Mouse (Mus musculus): ENCODE data around the gene Neu4. TPM values are rescaled to one million over a fixed set of nuclear protein-coding genes. Genes with fewer than 3 reads are reported as not detected.
"Not testable (repeated sequence)": the region's sequence is repeated elsewhere in the genome, so short reads cannot be mapped to it uniquely, and the experiment has no call there.

The Neu4 gene
- polyA plus RNA-seq, 1 experiment from 2014 or later, result 0.09 TPM

GRCm38 (mm10) chr1:94008826-94009225 lies 11.4 kb upstream of the Neu4 start:
- not testable (repeated sequence) for H3K9ac ChIP-seq; ATAC-seq (ENCODE audit: extremely low read depth, insufficient number of reproducible peaks, low FRiP score, low TSS enrichment); H3K4me3 ChIP-seq; H3K9me3 ChIP-seq; H3K4me2 ChIP-seq; H3K36me3 ChIP-seq; H3K4me1 ChIP-seq; H3K27me3 ChIP-seq (replicated peaks); H3K27ac ChIP-seq (replicated peaks)
- WGBS, result 83% methylated on average over 16 of the region's 19 CpGs

GRCm38 (mm10) chr1:94011643-94012042 lies 8.6 kb upstream of the Neu4 start:
- no peak overlapping the region for H3K4me2 ChIP-seq
- 51% methylated on average over 3 of the region's 3 CpGs for WGBS
- H3K9ac ChIP-seq, result no peak overlapping the region
- H3K27ac ChIP-seq (replicated peaks), result no peak overlapping the region
- no peaks in the 10 kb centered on the region for H3K36me3 ChIP-seq
- H3K27me3 ChIP-seq (replicated peaks), result no peaks in the 10 kb centered on the region
- H3K4me1 ChIP-seq, result no peaks in the 10 kb centered on the region
- no peaks in the 10 kb centered on the region for H3K9me3 ChIP-seq
- no peak overlapping the region for H3K4me3 ChIP-seq
- ATAC-seq (ENCODE audit: extremely low read depth, insufficient number of reproducible peaks, low FRiP score, low TSS enrichment), result no peak

DNA sequence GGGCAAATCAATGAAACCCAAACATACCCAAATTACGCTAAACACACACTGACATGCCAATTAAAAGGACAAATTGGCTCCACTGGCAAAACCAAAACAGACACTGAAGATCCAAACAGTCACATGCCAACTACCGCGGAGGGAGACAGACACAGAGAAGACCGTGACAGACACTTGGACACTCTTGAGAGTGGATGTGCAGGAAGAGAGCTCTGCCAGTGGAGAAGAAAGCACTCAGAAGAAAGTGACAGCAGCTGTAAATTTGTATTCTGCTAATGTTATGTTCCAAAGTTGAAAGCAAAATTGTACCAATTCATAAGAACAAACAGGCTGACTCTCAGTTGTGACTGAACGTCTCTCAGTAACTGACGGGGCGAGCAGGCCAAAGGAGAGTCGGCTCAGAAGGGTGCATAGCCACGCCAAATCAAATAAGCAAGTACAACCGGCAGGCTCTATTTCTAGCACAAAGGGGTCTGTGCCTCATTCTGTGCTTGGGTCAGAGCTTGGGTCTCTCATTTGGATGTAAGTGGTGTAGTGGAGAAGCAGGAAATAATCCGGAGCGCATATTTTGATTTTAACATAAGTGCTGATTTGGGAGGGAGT lies 7.4 kb downstream of the Neu4 start:
- no peaks in the 10 kb centered on the region for H3K36me3 ChIP-seq
- H3K4me2 ChIP-seq, result no peak overlapping the region
- H3K27me3 ChIP-seq (replicated peaks), result no peaks in the 10 kb centered on the region
- H3K4me3 ChIP-seq, result no peak overlapping the region
- H3K4me1 ChIP-seq, result no peaks in the 10 kb centered on the region
- H3K9ac ChIP-seq, result no peak overlapping the region
- no peak overlapping the region for H3K27ac ChIP-seq (replicated peaks)
- H3K9me3 ChIP-seq, result no peaks in the 10 kb centered on the region
- ATAC-seq (ENCODE audit: extremely low read depth, insufficient number of reproducible peaks, low FRiP score, low TSS enrichment), result no peak
- WGBS, result 78% methylated on average over 12 of the region's 12 CpGs

DNA sequence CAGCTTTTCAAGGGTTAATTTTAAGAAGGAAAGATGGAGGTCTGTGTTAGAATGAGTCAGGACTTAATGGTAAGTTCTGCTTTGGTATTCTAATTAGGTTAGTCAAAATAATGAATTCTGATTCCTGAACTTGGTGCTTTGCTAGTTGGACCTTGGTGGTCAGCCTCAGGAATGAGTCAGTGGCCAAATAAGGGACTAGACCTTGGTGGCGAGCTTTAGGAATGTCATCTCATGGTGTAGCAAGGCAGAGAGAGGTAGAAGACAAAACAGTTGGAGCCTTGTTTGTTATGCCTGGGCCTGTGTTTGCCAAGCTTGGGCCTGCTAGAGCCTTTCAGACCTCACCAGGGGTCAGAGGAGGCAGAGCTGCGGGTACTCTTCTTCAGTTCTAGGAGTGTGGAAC lies 8.5 kb downstream of the Neu4 start:
- Histone ChIP-seq H3K27ac (replicated peaks) (no peak overlapping the region), H3K9me3 (no peaks in the 10 kb centered on the region), H3K4me2 (no peak overlapping the region), H3K4me3 (no peak overlapping the region), H3K36me3 (no peaks in the 10 kb centered on the region), H3K9ac (no peak overlapping the region), H3K27me3 (replicated peaks) (no peaks in the 10 kb centered on the region), H3K4me1 (no peaks in the 10 kb centered on the region)
- WGBS, result 79% methylated on average over 2 of the region's 2 CpGs
- ATAC-seq (ENCODE audit: extremely low read depth, insufficient number of reproducible peaks, low FRiP score, low TSS enrichment), result no peak

- Histone ChIP-seq H3K4me2 (no peak overlapping the region), H3K36me3 (no peaks in the 10 kb centered on the region), H3K27ac (replicated peaks) (no peak overlapping the region), H3K9ac (no peak overlapping the region), H3K27me3 (replicated peaks) (peaks cover 13% of the 10 kb centered on the region; the same call in 1 of the 2 replicates), H3K4me1 (peaks cover 17% of the 10 kb centered on the region), H3K4me3 (no peak overlapping the region), H3K9me3 (no peaks in the 10 kb centered on the region)
- WGBS, result 74% methylated on average over 2 of the region's 2 CpGs
- ATAC-seq (ENCODE audit: extremely low read depth, insufficient number of reproducible peaks, low FRiP score, low TSS enrichment), result no peak
Observed at GRCm38 (mm10) chr1:94033075-94033602, 12.9 kb downstream of the Neu4 start.

DNA sequence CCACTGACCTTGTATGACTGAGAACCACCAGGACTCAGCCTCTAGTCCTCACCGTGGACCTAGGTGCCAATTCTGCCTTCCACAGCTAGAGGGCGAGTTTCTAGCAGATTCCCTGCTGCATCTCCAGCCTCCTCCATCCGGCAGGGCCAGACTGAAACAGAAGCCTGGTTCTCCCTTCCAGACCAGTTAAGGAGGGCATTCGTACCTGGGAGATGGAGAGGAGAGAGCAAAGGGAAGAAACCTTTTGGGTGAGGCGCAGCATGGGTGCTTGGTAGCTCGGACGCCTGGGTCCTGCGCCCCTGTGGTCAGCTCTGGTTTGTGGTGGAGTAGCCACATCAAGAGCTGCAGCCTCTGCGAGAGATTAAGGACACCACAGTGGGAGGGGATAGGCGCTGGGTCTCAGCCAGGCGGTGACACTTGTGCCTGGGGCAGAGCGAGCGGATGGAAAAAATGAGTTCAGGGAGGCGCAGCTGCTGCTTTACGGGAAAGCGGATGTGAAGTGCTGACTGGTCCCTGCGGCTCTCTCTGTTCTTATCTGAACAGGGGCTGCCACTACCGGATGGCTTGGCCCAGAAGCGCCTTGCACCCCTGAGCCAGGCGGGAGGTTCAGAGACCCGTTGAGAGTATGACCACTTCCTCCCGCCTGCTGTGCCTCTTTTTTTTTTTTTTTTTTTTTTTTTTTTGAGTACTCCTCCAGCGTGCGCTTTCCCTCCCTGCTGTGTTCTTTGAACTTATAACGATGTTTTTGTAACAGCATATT lies 14.9 kb downstream of the Neu4 start:
- Histone ChIP-seq H3K9me3 (no peaks in the 10 kb centered on the region), H3K4me1 (peaks cover 17% of the 10 kb centered on the region), H3K4me3 (peak overlapping the region; percentile 53), H3K4me2 (peak overlapping the region; percentile 83), H3K27me3 (replicated peaks) (peaks cover 15% of the 10 kb centered on the region; the same call in 1 of the 2 replicates), H3K9ac (peak overlapping the region; percentile 75), H3K36me3 (no peaks in the 10 kb centered on the region), H3K27ac (replicated peaks) (peak overlapping the region; percentile 94)
- WGBS, result under 1% methylated on average over 25 of the region's 25 CpGs
- peak; percentile 76 for ATAC-seq (ENCODE audit: extremely low read depth, insufficient number of reproducible peaks, low FRiP score, low TSS enrichment)

DNA sequence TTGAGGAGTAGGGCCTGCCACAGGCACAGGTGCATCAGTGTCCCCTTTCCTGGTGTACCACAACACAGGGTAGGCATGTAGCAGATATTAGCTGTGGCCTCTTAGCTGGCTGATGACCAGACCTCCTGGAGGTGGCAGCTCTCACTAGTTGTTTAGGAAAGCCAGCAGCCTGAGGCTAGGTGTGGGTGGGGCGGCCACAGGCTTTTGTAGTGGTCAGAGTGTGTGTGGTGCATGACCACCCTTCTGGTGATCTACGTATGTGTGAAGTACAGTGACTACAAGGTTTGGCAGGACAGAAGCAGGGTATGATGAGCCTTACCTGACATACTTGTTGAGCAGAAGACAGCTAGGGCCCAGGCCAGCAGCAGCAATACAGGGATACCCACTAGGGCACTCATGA lies 20.1 kb downstream of the Neu4 start:
- Histone ChIP-seq H3K27ac (replicated peaks) (no peak overlapping the region), H3K4me3 (no peak overlapping the region), H3K27me3 (replicated peaks) (peaks cover 15% of the 10 kb centered on the region; the same call in 1 of the 2 replicates), H3K9me3 (no peaks in the 10 kb centered on the region), H3K4me1 (peaks cover 7% of the 10 kb centered on the region), H3K9ac (no peak overlapping the region), H3K4me2 (no peak overlapping the region), H3K36me3 (no peaks in the 10 kb centered on the region)
- no peak for ATAC-seq (ENCODE audit: extremely low read depth, insufficient number of reproducible peaks, low FRiP score, low TSS enrichment)
- 81% methylated on average over 2 of the region's 2 CpGs for WGBS

GRCm38 (mm10) chr1:94045559-94045958 lies 25.3 kb downstream of the Neu4 start:
- no peak overlapping the region for H3K27ac ChIP-seq (replicated peaks)

GRCm38 (mm10) chr1:94046544-94046943 lies 26.3 kb downstream of the Neu4 start:
- Histone ChIP-seq H3K9me3 (no peaks in the 10 kb centered on the region), H3K4me2 (no peak overlapping the region), H3K36me3 (no peaks in the 10 kb centered on the region), H3K27me3 (replicated peaks) (no peaks in the 10 kb centered on the region), H3K9ac (no peak overlapping the region), H3K4me3 (no peak overlapping the region), H3K27ac (replicated peaks) (no peak overlapping the region), H3K4me1 (no peaks in the 10 kb centered on the region)
- no peak for ATAC-seq (ENCODE audit: extremely low read depth, insufficient number of reproducible peaks, low FRiP score, low TSS enrichment)
- WGBS, result 70% methylated on average over 4 of the region's 4 CpGs

More at GRCm38 (mm10) chr1:94045559-94045958, 25.3 kb downstream of the Neu4 start:
- Histone ChIP-seq H3K4me1 (no peaks in the 10 kb centered on the region), H3K4me3 (no peak overlapping the region), H3K4me2 (no peak overlapping the region), H3K27me3 (replicated peaks) (no peaks in the 10 kb centered on the region), H3K36me3 (no peaks in the 10 kb centered on the region), H3K9me3 (no peaks in the 10 kb centered on the region), H3K9ac (no peak overlapping the region)
- no peak for ATAC-seq (ENCODE audit: extremely low read depth, insufficient number of reproducible peaks, low FRiP score, low TSS enrichment)
- 66% methylated on average over 3 of the region's 3 CpGs for WGBS

DNA sequence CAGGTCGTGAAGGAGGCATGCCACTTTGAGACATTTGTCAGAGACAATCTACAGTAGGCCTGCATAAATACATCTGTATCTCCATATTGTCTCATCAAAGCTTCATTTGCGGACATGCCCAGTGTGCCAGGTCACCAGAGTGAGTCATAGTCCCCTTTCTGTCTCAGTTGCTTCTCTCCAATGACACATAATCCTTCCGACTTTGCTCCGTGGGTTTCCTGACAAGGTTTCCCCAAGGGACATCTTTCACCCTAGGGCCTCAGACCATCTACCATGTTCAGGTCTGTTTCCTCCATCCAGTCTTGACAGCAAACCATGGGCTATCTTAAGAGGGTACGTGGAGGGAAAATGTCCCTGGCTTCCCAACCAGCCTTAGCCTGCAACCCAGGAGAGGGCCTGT lies 30.9 kb downstream of the Neu4 start:
- Histone ChIP-seq H3K27me3 (replicated peaks) (no peaks in the 10 kb centered on the region; the same call in 1 of the 2 replicates), H3K9ac (no peak overlapping the region), H3K27ac (replicated peaks) (no peak overlapping the region), H3K4me2 (no peak overlapping the region), H3K36me3 (no peaks in the 10 kb centered on the region), H3K4me1 (peaks cover 14% of the 10 kb centered on the region), H3K4me3 (no peak overlapping the region), H3K9me3 (no peaks in the 10 kb centered on the region)
- 79% methylated on average over 5 of the region's 5 CpGs for WGBS
- no peak for ATAC-seq (ENCODE audit: extremely low read depth, insufficient number of reproducible peaks, low FRiP score, low TSS enrichment)

DNA sequence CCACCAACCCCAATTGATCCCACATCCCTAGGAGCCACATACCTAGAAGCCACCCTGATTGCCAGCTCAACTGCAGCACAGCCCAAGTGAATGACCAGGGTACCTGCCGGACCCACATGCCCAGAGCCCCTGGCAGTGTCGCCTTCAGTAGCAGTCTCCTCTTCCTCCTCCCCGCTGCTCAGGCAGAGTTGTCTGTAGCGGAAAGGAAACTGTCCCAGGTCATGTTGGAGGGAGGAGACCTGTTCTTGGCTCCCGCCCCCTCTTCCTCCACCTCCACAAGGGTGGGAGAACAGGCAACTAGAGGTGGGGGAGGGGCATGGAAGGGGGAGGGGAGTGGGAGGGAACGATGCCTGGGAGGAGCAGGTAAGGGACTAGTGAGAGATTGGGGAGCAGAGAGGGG lies 32.1 kb downstream of the Neu4 start, which contains the start of gene Pdcd1:
Gene Pdcd1, minus strand, starts transcription at position 181 of the 400 bp plus-strand sequence.
- Histone ChIP-seq H3K4me3 (no peak within 1 kb of the TSS), H3K9me3 (no peaks in the 10 kb centered on the region)
- WGBS, result 40% methylated on average over 6 of the region's 6 CpGs

More for the DNA sequence above, 32.1 kb downstream of the Neu4 start, which contains the start of gene Pdcd1:
- peaks cover 14% of the 10 kb centered on the region for H3K4me1 ChIP-seq
- no peak within 1 kb of the TSS for H3K4me2 ChIP-seq
- H3K27me3 ChIP-seq (replicated peaks), result no peaks in the 10 kb centered on the region; the same call in 1 of the 2 replicates
- no peak for ATAC-seq (ENCODE audit: extremely low read depth, insufficient number of reproducible peaks, low FRiP score, low TSS enrichment)
- no peak within 1 kb of the TSS for H3K27ac ChIP-seq (replicated peaks)
- no peaks in the 10 kb centered on the region for H3K36me3 ChIP-seq
- no peak within 1 kb of the TSS for H3K9ac ChIP-seq
